10 mouse cellular contexts compared by ENCODE assay signal in the genomic region with DNA sequence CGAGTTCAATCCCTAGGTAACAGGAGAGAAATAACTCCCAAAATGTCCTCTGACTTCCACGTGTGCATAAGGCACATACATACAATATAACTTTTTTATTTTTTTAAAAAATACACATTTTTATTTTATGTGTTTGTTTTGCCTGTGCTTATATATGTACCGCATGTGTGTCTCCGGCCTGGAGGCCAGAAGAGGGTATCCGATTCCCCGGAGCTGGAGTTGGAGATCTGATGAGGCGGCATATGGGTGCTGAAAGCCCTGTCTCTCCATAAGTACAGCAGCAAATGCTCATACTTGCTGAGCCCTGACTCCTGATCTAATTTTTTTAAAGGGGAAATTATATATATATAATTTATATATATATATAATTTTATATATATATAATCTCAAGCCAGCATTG.
DNase-seq lines count a peak whose midpoint lies in the region; ATAC-seq and TF ChIP-seq lines count a peak whose summit lies in the region.
"Had no signal": no experiment of that assay in that cellular context is flagged by ENCODE, and none has a peak within 500 bp of the region (broad histone marks: within the 10 kb centered on the region; RNA-seq: fewer than 3 reads in every experiment).

No protein-coding gene starts in this region.

- H3K9ac ChIP-seq in kidney, postnatal 0 days (ENCODE audit: low read depth, low read length), result no peak overlapping the region
- no peak overlapping the region for H3K9ac ChIP-seq in forebrain, postnatal 0 days
- 0 out of 2 replicates have a peak overlapping the region, but pooled peaks have one; percentile 52 for H3K9ac ChIP-seq in neural tube, embryonic 13.5 days
- H3K9ac ChIP-seq: liver, embryonic 15.5 days had no signal

- no peaks in the 10 kb centered on the region for H3K36me3 ChIP-seq in kidney, postnatal 0 days (ENCODE audit: insufficient read depth, low read length)
- no peaks in the 10 kb centered on the region for H3K36me3 ChIP-seq in forebrain, postnatal 0 days (ENCODE audit: insufficient read depth)
- H3K36me3 ChIP-seq in neural tube, embryonic 13.5 days, result no peaks in the 10 kb centered on the region
- H3K36me3 ChIP-seq: liver, embryonic 15.5 days had no signal

- WGBS in kidney, postnatal 0 days, result 78% methylated on average over 7 of the region's 7 CpGs
- WGBS in forebrain, postnatal 0 days, result 72% methylated on average over 7 of the region's 7 CpGs
- 81% methylated on average over 7 of the region's 7 CpGs for WGBS in neural tube, embryonic 13.5 days

- H3K9me3 ChIP-seq in kidney, postnatal 0 days (replicated peaks; ENCODE audit: low read length), result no peaks in the 10 kb centered on the region
- no peaks in the 10 kb centered on the region for H3K9me3 ChIP-seq in forebrain, postnatal 0 days (ENCODE audit: low read length)
- H3K9me3 ChIP-seq in neural tube, embryonic 13.5 days, result no peaks in the 10 kb centered on the region
- H3K9me3 ChIP-seq: liver, embryonic 15.5 days had no signal

- DNase-seq in cerebellum, adult 9-11 months, result peak; percentile 52
- no peak for DNase-seq in cerebellum, postnatal 10 days
- no peak for DNase-seq in kidney, postnatal 0 days (ENCODE audit: low spot score)
- DNase-seq in kidney, adult 8-10 months, result no peak
- DNase-seq in forebrain, postnatal 0 days, result no peak
- no peak for DNase-seq in gastrocnemius, postnatal 25 days
- no peak for DNase-seq in layer of hippocampus, postnatal 36 days
- DNase-seq: kidney, adult 11 months had no signal

- no peak for TF ChIP-seq CTCF in kidney, postnatal 0 days (IDR thresholded peaks at IDR 0.05; ENCODE audit: low read depth)
- TF ChIP-seq CTCF in forebrain, postnatal 0 days (IDR thresholded peaks at IDR 0.05; ENCODE audit: low read depth), result no peak

- no peak overlapping the region for H3K4me2 ChIP-seq in kidney, postnatal 0 days (ENCODE audit: low read length)
- no peak overlapping the region for H3K4me2 ChIP-seq in forebrain, postnatal 0 days (ENCODE audit: low read depth)
- H3K4me2 ChIP-seq in neural tube, embryonic 13.5 days, result no peak overlapping the region

- no peak for ATAC-seq in kidney, postnatal 0 days (replicated peaks; ENCODE audit: low FRiP score, low read depth)
- ATAC-seq in forebrain, postnatal 0 days, result no peak
- ATAC-seq in neural tube, embryonic 13.5 days (ENCODE audit: low read depth), result no peak

- peaks cover 48% of the 10 kb centered on the region for H3K4me1 ChIP-seq in kidney, postnatal 0 days (replicated peaks; ENCODE audit: insufficient read depth, low read length)
- peaks cover 50% of the 10 kb centered on the region for H3K4me1 ChIP-seq in forebrain, postnatal 0 days (ENCODE audit: insufficient read depth)
- peaks cover 74% of the 10 kb centered on the region for H3K4me1 ChIP-seq in neural tube, embryonic 13.5 days (replicated peaks)

- H3K4me3 ChIP-seq in kidney, postnatal 0 days (replicated peaks; ENCODE audit: low read depth, low read length), result no peak overlapping the region
- no peak overlapping the region for H3K4me3 ChIP-seq in forebrain, postnatal 0 days (ENCODE audit: low read depth, low read length)
- H3K4me3 ChIP-seq in neural tube, embryonic 13.5 days, result no peak overlapping the region
- H3K4me3 ChIP-seq: liver, embryonic 15.5 days had no signal

- H3K27ac ChIP-seq in kidney, postnatal 0 days, result peak overlapping the region; percentile 98
- peak overlapping the region; percentile 82 for H3K27ac ChIP-seq in forebrain, postnatal 0 days (ENCODE audit: low read depth, low read length)
- peak overlapping the region; percentile 99 for H3K27ac ChIP-seq in neural tube, embryonic 13.5 days (replicated peaks)

- no peaks in the 10 kb centered on the region for H3K27me3 ChIP-seq in kidney, postnatal 0 days (ENCODE audit: insufficient read depth, low read length)
- no peaks in the 10 kb centered on the region for H3K27me3 ChIP-seq in forebrain, postnatal 0 days (ENCODE audit: insufficient read depth, low read length)
- no peaks in the 10 kb centered on the region for H3K27me3 ChIP-seq in neural tube, embryonic 13.5 days
